Mouse (Mus musculus) megakaryocyte, embryonic 14.5 days (primary cell): ENCODE measurements around the gene Ltk.

Experiments
- FLI1 ChIP-seq: IDR thresholded peaks from 2 replicates; pipeline ENCODE4 v1.6.1; 2012; ENCODE audit warnings: low read length, inconsistent platforms, mixed read lengths
- GATA1 ChIP-seq: IDR thresholded peaks from 3 replicates; pipeline ENCODE4 v1.6.1; 2012; ENCODE audit warnings: mixed read lengths, low read length, inconsistent platforms, borderline replicate concordance

DNA sequence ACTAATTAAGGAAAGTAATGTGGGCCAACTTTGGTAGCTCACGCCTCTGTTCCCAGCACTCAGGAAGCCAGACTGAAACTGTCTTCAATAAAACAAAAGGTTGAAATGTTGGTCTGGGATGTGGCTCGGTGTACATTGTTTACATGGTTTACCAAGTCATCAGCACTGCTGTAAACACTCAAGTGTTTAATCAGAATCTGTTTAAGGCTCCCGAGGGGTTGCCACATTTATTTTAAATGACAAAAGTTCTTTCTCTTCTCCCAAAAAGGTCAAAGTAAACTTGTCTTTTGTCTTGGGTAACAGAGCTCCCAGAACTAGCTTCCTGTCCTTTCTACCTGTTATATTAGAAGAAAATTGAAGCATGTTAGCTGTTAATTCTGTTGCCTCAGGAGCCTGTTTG lies 52.6 kb downstream of the Ltk start:
- no peak for TF ChIP-seq FLI1
- TF ChIP-seq GATA1: no peak
